Mouse (Mus musculus): ENCODE results near the gene Bbs12. TPM values are rescaled to one million over a fixed set of nuclear protein-coding genes. Genes with fewer than 3 reads are reported as not detected.
A peak's percentile ranks its signal among the peaks of the same experiment; 100 is the strongest.

Gene Bbs12
- polyA plus RNA-seq, 1 experiment from 2014 or later, result 6.8 TPM

DNA sequence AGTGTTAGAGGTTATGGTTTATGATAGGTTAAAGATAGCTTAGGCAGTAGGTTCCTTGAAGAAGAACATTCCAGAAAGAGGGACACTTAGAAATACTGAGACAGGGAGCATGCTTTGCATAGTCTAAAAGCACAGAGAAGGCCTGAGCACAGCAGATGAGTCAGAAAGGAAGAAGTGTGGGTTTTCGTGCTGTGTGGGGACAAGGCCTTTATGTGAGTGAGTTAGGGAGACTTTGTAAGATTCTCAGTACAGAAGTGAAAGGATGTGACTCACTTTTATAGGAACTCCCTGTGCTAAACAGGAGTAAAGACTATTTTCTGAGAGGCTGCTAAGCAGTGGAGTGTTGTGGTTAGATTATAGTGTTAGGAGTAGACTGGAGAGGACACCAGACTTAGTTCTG lies 1.0 kb downstream of the Bbs12 start:
- peak overlapping the region; percentile 82 for H3K9ac ChIP-seq (ENCODE audit: low read length)
- peak overlapping the region; percentile 73 for H3K4me2 ChIP-seq (ENCODE audit: low read length)
- no peak overlapping the region for H3K27ac ChIP-seq (ENCODE audit: low read depth, low read length)
- ATAC-seq (no peak), DNase-seq (ENCODE audit: low spot score) (no peak)
- H3K4me1 ChIP-seq (ENCODE audit: control insufficient read depth, insufficient read depth, low read length), result no peaks in the 10 kb centered on the region
- H3K36me3 ChIP-seq (ENCODE audit: control insufficient read depth, insufficient read depth, low read length), result no peaks in the 10 kb centered on the region
- no peaks in the 10 kb centered on the region for H3K27me3 ChIP-seq (replicated peaks; ENCODE audit: control insufficient read depth, insufficient read depth, low read length)
- no peaks in the 10 kb centered on the region for H3K9me3 ChIP-seq (replicated peaks; ENCODE audit: control insufficient read depth, low read length)
- WGBS, result 39% methylated on average over 1 of the region's 1 CpGs
- H3K4me3 ChIP-seq (ENCODE audit: low read depth, low read length), result no peak overlapping the region

DNA sequence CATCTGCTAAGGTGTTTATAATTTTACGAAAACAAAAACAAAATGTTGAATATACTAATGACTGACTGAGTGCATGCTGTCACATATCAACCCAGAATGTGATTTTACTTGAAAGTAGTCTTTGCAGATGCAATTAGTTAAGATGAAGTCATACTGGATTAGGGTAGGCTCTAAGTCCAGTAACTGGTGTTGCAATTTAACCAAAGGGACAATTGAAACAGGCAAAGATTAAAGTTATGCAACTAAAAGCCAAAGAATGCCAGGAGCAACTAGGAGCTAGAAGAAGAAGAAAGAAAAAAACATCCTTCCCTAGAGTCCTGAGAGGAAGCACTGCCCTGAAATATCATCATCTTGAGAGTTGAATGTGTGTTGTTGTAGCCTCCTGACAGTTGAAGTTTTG lies 3.9 kb downstream of the Bbs12 start:
- H3K9ac ChIP-seq (ENCODE audit: low read length), result no peak overlapping the region
- DNase-seq (ENCODE audit: low spot score) (no peak), ATAC-seq (no peak)
- 95% methylated on average over 1 of the region's 1 CpGs for WGBS
- no peaks in the 10 kb centered on the region for H3K4me1 ChIP-seq (ENCODE audit: control insufficient read depth, insufficient read depth, low read length)
- no peaks in the 10 kb centered on the region for H3K36me3 ChIP-seq (ENCODE audit: control insufficient read depth, insufficient read depth, low read length)
- no peaks in the 10 kb centered on the region for H3K27me3 ChIP-seq (replicated peaks; ENCODE audit: control insufficient read depth, insufficient read depth, low read length)
- H3K27ac ChIP-seq (ENCODE audit: low read depth, low read length), result no peak overlapping the region
- no peaks in the 10 kb centered on the region for H3K9me3 ChIP-seq (replicated peaks; ENCODE audit: control insufficient read depth, low read length)
- H3K4me2 ChIP-seq (ENCODE audit: low read length), result no peak overlapping the region
- no peak overlapping the region for H3K4me3 ChIP-seq (ENCODE audit: low read depth, low read length)

DNA sequence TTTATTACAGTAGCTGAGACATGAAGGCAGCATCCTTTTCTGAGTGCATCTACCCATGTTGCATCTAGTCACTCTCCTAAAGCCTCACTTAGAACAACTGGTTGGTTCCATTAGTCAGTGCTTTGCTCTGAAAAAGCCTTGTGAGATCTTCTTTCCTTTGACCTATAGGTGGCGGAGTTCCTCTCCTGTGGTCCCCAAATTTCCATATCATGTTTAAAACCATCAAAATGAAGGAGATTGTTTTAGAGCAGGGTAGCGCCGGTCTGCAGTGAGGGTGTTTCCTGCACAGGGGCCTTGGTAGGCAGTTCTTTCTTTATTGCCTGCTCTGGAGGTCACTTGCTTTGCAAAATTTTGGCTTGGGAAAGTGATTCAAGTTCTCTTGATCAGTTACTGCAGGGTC lies 12.0 kb downstream of the Bbs12 start:
- no peak overlapping the region for H3K4me2 ChIP-seq (ENCODE audit: low read length)
- DNase-seq (ENCODE audit: low spot score) (peak; percentile 40), ATAC-seq (no peak)
- no peaks in the 10 kb centered on the region for H3K4me1 ChIP-seq (ENCODE audit: control insufficient read depth, insufficient read depth, low read length)
- no peak overlapping the region for H3K27ac ChIP-seq (ENCODE audit: low read depth, low read length)
- no peaks in the 10 kb centered on the region for H3K36me3 ChIP-seq (ENCODE audit: control insufficient read depth, insufficient read depth, low read length)
- no peaks in the 10 kb centered on the region for H3K9me3 ChIP-seq (replicated peaks; ENCODE audit: control insufficient read depth, low read length)
- no peak overlapping the region for H3K9ac ChIP-seq (ENCODE audit: low read length)
- WGBS, result 59% methylated on average over 3 of the region's 3 CpGs
- H3K4me3 ChIP-seq (ENCODE audit: low read depth, low read length), result no peak overlapping the region
- no peaks in the 10 kb centered on the region for H3K27me3 ChIP-seq (replicated peaks; ENCODE audit: control insufficient read depth, insufficient read depth, low read length)

DNA sequence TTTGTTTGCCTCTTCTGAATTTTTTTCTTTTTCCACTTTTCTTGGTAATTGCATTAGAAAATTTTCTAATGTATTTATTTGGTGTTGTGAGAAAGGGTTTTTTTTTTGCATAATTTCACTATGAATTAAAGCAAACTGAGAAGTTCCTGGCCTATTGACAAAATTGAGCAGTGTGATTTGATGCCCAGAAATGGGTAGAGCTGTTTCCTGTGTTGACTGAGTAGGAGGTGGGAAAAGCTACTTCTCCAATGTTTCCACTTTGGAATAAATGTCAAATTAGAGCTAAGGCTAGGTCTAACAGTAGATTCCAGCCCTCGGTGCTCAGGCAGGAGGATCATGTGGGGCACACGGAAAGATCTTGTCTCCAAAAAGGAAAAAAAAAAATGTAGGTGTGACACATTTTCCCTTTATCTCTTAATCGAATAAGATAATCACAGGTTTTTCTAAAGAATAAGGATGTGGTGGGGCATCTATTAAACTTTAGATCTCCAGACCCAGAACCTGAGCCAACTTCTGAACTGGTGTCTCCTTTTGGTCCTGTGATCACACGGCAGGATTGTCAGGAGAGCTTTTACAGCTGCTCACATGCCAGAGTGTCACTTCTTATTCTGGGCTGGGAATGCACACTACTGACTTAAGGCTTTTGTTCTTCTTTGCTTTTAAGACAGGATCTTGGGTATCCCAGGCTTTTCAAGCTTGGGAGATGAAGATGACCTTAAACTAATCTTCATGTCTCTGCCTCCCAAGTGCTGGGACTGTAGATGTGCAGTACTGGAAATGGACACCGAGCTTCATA lies 13.2 kb downstream of the Bbs12 start:
- H3K9me3 ChIP-seq (replicated peaks; ENCODE audit: control insufficient read depth, low read length), result no peaks in the 10 kb centered on the region
- 85% methylated on average over 5 of the region's 5 CpGs for WGBS
- H3K4me3 ChIP-seq (ENCODE audit: low read depth, low read length), result no peak overlapping the region
- no peaks in the 10 kb centered on the region for H3K4me1 ChIP-seq (ENCODE audit: control insufficient read depth, insufficient read depth, low read length)
- no peaks in the 10 kb centered on the region for H3K27me3 ChIP-seq (replicated peaks; ENCODE audit: control insufficient read depth, insufficient read depth, low read length)
- H3K27ac ChIP-seq (ENCODE audit: low read depth, low read length), result no peak overlapping the region
- H3K4me2 ChIP-seq (ENCODE audit: low read length), result no peak overlapping the region
- ATAC-seq (no peak), DNase-seq (ENCODE audit: low spot score) (no peak)
- H3K9ac ChIP-seq (ENCODE audit: low read length), result no peak overlapping the region
- no peaks in the 10 kb centered on the region for H3K36me3 ChIP-seq (ENCODE audit: control insufficient read depth, insufficient read depth, low read length)

DNA sequence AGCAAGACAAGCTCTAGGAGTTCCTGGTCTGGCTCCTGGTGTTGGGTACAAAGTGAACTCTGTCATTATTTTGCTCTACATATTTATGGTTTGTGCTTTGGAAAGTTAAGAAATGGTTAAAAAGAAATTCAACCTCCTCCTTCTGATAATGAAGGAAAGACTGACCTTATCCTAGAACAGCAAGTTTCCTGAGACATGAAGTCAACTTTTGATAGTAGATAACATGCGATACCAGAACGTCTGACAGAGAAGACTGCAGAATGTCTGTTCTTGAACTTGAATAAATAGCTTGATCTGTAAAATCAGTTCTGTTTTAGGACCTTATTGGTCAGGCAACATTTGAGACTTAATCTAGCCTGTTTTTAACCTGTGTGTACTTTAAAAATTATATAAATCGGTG lies 14.3 kb downstream of the Bbs12 start:
- H3K27ac ChIP-seq (ENCODE audit: low read depth, low read length), result no peak overlapping the region
- no peak overlapping the region for H3K4me2 ChIP-seq (ENCODE audit: low read length)
- WGBS, result 94% methylated on average over 3 of the region's 3 CpGs
- H3K4me3 ChIP-seq (ENCODE audit: low read depth, low read length), result no peak overlapping the region
- ATAC-seq (no peak), DNase-seq (ENCODE audit: low spot score) (no peak)
- no peaks in the 10 kb centered on the region for H3K27me3 ChIP-seq (replicated peaks; ENCODE audit: control insufficient read depth, insufficient read depth, low read length)
- H3K36me3 ChIP-seq (ENCODE audit: control insufficient read depth, insufficient read depth, low read length), result no peaks in the 10 kb centered on the region
- no peaks in the 10 kb centered on the region for H3K4me1 ChIP-seq (ENCODE audit: control insufficient read depth, insufficient read depth, low read length)
- H3K9ac ChIP-seq (ENCODE audit: low read length), result no peak overlapping the region
- H3K9me3 ChIP-seq (replicated peaks; ENCODE audit: control insufficient read depth, low read length), result no peaks in the 10 kb centered on the region

DNA sequence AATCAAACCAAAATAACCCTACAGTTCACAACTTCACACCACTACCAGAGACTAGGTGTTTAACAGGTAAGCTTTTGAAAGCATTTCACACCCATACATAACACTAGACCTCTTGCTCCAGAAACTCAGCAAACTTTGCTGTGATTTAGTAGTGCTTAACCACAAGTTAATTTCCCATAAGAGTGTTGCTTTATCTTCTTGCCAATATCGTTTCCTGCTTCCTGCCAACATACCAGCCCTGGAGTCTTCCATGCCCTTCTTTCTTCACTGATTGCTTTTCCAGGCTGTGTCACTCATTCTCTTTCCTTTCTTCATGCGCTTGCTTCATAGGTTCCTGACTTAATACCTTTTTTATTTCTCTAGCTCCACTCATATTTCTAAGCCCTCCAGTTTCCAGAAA lies 16.1 kb downstream of the Bbs12 start:
- DNase-seq (ENCODE audit: low spot score), result no peak
- Histone ChIP-seq H3K27ac (ENCODE audit: low read depth, low read length) (no peak overlapping the region), H3K9me3 (replicated peaks; ENCODE audit: control insufficient read depth, low read length) (no peaks in the 10 kb centered on the region), H3K9ac (ENCODE audit: low read length) (no peak overlapping the region), H3K27me3 (replicated peaks; ENCODE audit: control insufficient read depth, insufficient read depth, low read length) (no peaks in the 10 kb centered on the region), H3K4me2 (ENCODE audit: low read length) (no peak overlapping the region), H3K36me3 (ENCODE audit: control insufficient read depth, insufficient read depth, low read length) (no peaks in the 10 kb centered on the region), H3K4me3 (ENCODE audit: low read depth, low read length) (no peak overlapping the region), H3K4me1 (ENCODE audit: control insufficient read depth, insufficient read depth, low read length) (no peaks in the 10 kb centered on the region)
- 76% methylated on average over 2 of the region's 2 CpGs for WGBS
- no peak for ATAC-seq

DNA sequence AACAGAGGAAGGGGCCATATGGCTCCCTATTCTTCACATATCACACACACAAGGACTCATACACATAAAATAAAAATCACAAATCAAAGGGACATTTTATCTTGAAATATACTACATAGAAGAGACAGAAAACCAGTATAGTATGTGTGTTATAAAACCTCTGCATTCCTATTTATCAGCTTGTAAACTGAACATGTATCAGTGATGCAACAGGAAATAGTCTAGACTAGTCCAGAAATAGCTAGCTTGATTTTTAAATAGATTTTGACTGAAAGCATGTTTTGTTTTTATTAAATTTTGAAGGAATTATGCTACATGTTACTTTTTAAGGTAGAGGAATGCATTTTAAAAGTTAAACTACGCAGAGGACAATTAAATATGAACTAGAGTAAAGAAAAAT lies 17.6 kb downstream of the Bbs12 start:
- Histone ChIP-seq H3K4me1 (ENCODE audit: control insufficient read depth, insufficient read depth, low read length) (no peaks in the 10 kb centered on the region), H3K27ac (ENCODE audit: low read depth, low read length) (no peak overlapping the region), H3K9ac (ENCODE audit: low read length) (no peak overlapping the region), H3K36me3 (ENCODE audit: control insufficient read depth, insufficient read depth, low read length) (no peaks in the 10 kb centered on the region), H3K4me2 (ENCODE audit: low read length) (no peak overlapping the region), H3K4me3 (ENCODE audit: low read depth, low read length) (no peak overlapping the region), H3K27me3 (replicated peaks; ENCODE audit: control insufficient read depth, insufficient read depth, low read length) (no peaks in the 10 kb centered on the region), H3K9me3 (replicated peaks; ENCODE audit: control insufficient read depth, low read length) (no peaks in the 10 kb centered on the region)
- DNase-seq (ENCODE audit: low spot score) (no peak), ATAC-seq (no peak)
- WGBS, result 86% methylated on average over 1 of the region's 1 CpGs

DNA sequence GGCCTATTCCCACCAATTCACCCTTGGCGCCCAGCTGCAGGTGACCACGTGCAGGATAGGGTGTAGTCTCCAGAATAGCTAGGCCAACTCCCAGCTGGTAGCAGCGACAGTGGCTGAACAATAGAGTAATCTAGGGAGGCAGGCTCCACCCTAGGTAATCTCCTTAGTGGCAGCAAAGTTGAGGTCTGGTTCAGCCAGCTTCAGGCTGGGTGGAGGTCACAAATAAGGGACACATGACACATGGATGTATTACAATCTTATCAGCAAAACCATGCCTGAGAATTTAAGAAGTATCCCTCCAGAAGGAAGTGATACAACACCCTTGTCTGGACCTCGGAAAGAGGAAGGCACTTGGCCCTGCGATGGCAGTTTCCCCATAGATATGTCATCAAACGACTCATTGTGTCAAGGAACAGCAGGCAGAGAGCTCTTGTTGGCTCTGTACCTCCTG lies 19.7 kb downstream of the Bbs12 start:
- DNase-seq (ENCODE audit: low spot score) (no peak), ATAC-seq (no peak)
- Histone ChIP-seq H3K36me3 (ENCODE audit: control insufficient read depth, insufficient read depth, low read length) (no peaks in the 10 kb centered on the region), H3K4me1 (ENCODE audit: control insufficient read depth, insufficient read depth, low read length) (no peaks in the 10 kb centered on the region), H3K27me3 (replicated peaks; ENCODE audit: control insufficient read depth, insufficient read depth, low read length) (no peaks in the 10 kb centered on the region), H3K9ac (ENCODE audit: low read length) (no peak overlapping the region), H3K27ac (ENCODE audit: low read depth, low read length) (no peak overlapping the region), H3K4me3 (ENCODE audit: low read depth, low read length) (no peak overlapping the region), H3K9me3 (replicated peaks; ENCODE audit: control insufficient read depth, low read length) (no peaks in the 10 kb centered on the region), H3K4me2 (ENCODE audit: low read length) (no peak overlapping the region)
- WGBS, result 70% methylated on average over 6 of the region's 6 CpGs

DNA sequence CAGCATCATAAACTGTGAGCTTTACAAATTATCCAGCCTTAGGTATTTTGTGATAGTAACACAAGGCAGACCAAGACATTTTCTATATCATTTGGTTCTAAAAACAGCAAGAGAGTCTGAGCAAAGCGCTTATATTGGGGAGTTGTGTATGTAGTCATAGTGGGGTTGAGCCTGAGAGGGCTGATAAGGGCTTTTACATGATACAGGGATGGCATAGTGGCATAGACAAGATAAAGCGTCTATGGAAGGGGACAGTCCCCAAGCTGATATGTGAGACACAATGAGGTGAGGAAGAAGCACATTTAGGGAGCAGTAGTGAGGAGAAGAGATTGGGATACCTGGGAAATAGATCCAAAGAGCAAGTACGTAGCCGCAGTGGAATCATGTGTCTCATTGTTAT lies 21.7 kb downstream of the Bbs12 start:
- 91% methylated on average over 4 of the region's 4 CpGs for WGBS
- no peaks in the 10 kb centered on the region for H3K36me3 ChIP-seq (ENCODE audit: control insufficient read depth, insufficient read depth, low read length)
- no peak overlapping the region for H3K4me2 ChIP-seq (ENCODE audit: low read length)
- no peaks in the 10 kb centered on the region for H3K4me1 ChIP-seq (ENCODE audit: control insufficient read depth, insufficient read depth, low read length)
- H3K9me3 ChIP-seq (replicated peaks; ENCODE audit: control insufficient read depth, low read length), result no peaks in the 10 kb centered on the region
- H3K27ac ChIP-seq (ENCODE audit: low read depth, low read length), result no peak overlapping the region
- DNase-seq (ENCODE audit: low spot score), result no peak
- ATAC-seq, result no peak
- H3K9ac ChIP-seq (ENCODE audit: low read length), result no peak overlapping the region
- no peak overlapping the region for H3K4me3 ChIP-seq (ENCODE audit: low read depth, low read length)
- H3K27me3 ChIP-seq (replicated peaks; ENCODE audit: control insufficient read depth, insufficient read depth, low read length), result no peaks in the 10 kb centered on the region

Measured in forebrain, embryonic 14.5 days (tissue).